Mouse (Mus musculus) adrenal gland, adult 2 months (tissue): ENCODE data around the gene Nvl. TPM values are rescaled to one million over a fixed set of nuclear protein-coding genes. Genes with fewer than 3 reads are reported as not detected.

ENCODE experiments used
- DNase-seq: peaks from one replicate; pipeline ENCODE4 v3.0.0; 2021
- polyA plus RNA-seq: library from polyadenylated mRNA; depleted of rRNA; stranded (reverse); fragments of >200 nt; gene quantifications from 2 replicates; pipeline ENCODE4 v1.2.3, GENCODE M21; 2012; rRNA removed
- total RNA-seq, 2 experiments: library from RNA; stranded (reverse); gene quantifications; 2 replicates each; pipeline ENCODE4 v1.2.3; 2021

Nvl gene
- total and polyA plus RNA-seq, 3 experiments = 7.0 to 16.6 (median 15.3) TPM

- DNase-seq = no peak
Measured at GRCm38 (mm10) chr1:181068344-181068743, 75.7 kb downstream of the Nvl start.

- no peak for DNase-seq
Measured at GRCm38 (mm10) chr1:181064648-181065047, 79.4 kb downstream of the Nvl start.

GRCm38 (mm10) chr1:181063991-181064390 is 80.0 kb downstream of the Nvl start:
- no peak for DNase-seq

GRCm38 (mm10) chr1:181061784-181062485 is 82.1 kb downstream of the Nvl start:
- no peak for DNase-seq

- DNase-seq = no peak
Measured at GRCm38 (mm10) chr1:181052898-181053297, 91.1 kb downstream of the Nvl start.

- DNase-seq = no peak
Measured at GRCm38 (mm10) chr1:181050937-181051336, 93.1 kb downstream of the Nvl start, which contains the start of gene 9130409I23Rik. TSS of gene 9130409I23Rik (plus strand) at chr1:181051237.

- DNase-seq = no peak
Measured at GRCm38 (mm10) chr1:181049328-181049842, 94.6 kb downstream of the Nvl start.

- no peak for DNase-seq
Measured at GRCm38 (mm10) chr1:181047520-181047919, 96.5 kb downstream of the Nvl start.

- no peak for DNase-seq
Measured at GRCm38 (mm10) chr1:181039652-181040051, 104.4 kb downstream of the Nvl start.

- peak; percentile 41 for DNase-seq
Measured at GRCm38 (mm10) chr1:181037623-181038022, 106.4 kb downstream of the Nvl start.

Other genes with a start within 250 kb of the Nvl start
- gene Pycr2, start 239.9 kb downstream of the Nvl start, total RNA-seq = 10 to 100 TPM; 24.1 to 46.1 TPM
- 80.7 and 88.7 TPM in 2 replicates for gene Pycr2, start 239.9 kb downstream of the Nvl start, polyA plus RNA-seq
- gene Lefty1, start 209.2 kb downstream of the Nvl start, total RNA-seq = 10 to 100 TPM in 1 of 2 experiments, 1 to 10 TPM in 1; 2.0 to 11.3 TPM
- 34.2 and 35.6 TPM in 2 replicates for gene Lefty1, start 209.2 kb downstream of the Nvl start, polyA plus RNA-seq
- gene Tmem63a, start 201.9 kb downstream of the Nvl start, total RNA-seq = 10 to 100 TPM; 52.8 to 66.0 TPM
- gene Tmem63a, start 201.9 kb downstream of the Nvl start, polyA plus RNA-seq = 135 and 238 TPM in 2 replicates
- gene Ephx1, start 123.3 kb downstream of the Nvl start, total RNA-seq = 100 to 1,000 TPM; 209 to 314 TPM
- 112 and 140 TPM in 2 replicates for gene Ephx1, start 123.3 kb downstream of the Nvl start, polyA plus RNA-seq
- not detected for gene 9130409I23Rik, start 93.0 kb downstream of the Nvl start, total RNA-seq
- not detected in 2 replicates for gene 9130409I23Rik, start 93.0 kb downstream of the Nvl start, polyA plus RNA-seq
- 10 to 100 TPM; 69.0 to 71.5 TPM for gene Cnih4, start 489 bp upstream of the Nvl start, total RNA-seq
- 6.0 and 9.2 TPM in 2 replicates for gene Cnih4, start 489 bp upstream of the Nvl start, polyA plus RNA-seq
- 100 to 1,000 TPM; 113 to 140 TPM for gene Wdr26, start 67.8 kb upstream of the Nvl start, total RNA-seq
- 56.7 and 62.2 TPM in 2 replicates for gene Wdr26, start 67.8 kb upstream of the Nvl start, polyA plus RNA-seq
- not detected for gene Cnih3, start 208.4 kb upstream of the Nvl start, total RNA-seq
- gene Cnih3, start 208.4 kb upstream of the Nvl start, polyA plus RNA-seq = 0.03 TPM in 1 of 2 replicates, not detected in the other